Mouse (Mus musculus) liver, embryonic 11.5 days (tissue): ENCODE measurements around the gene Nlrp1b. TPM values are rescaled to one million over a fixed set of nuclear protein-coding genes. Genes with fewer than 3 reads are reported as not detected.

Source experiments
- ATAC-seq: fragments of 200-750 bp; cut with Nextera tagmentation; replicated peaks from 2 replicates; pipeline ENCODE4 v1.8.0; 2017; ENCODE audit warnings: moderate number of reproducible peaks, mild to moderate bottlenecking, moderate TSS enrichment, moderate library complexity; ENCODE audit not compliant: low FRiP score
- DNase-seq: peaks from one replicate; pipeline ENCODE4 v3.0.0-alpha.2; 2017; ENCODE audit warnings: low spot score
- H3K27ac ChIP-seq: fragments of 300-500 bp; sonication (generic); 2 replicates; pipeline ENCODE4 v1.5.1; 2014; ENCODE audit warnings: mild to moderate bottlenecking, low read depth, low read length, control low read depth
- H3K27me3 ChIP-seq: fragments of 300-500 bp; sonication (generic); replicated peaks from 2 replicates; pipeline ENCODE4 v1.6.1; 2014; ENCODE audit warnings: low read length, mixed read lengths; ENCODE audit not compliant: control insufficient read depth, insufficient read depth
- H3K36me3 ChIP-seq: fragments of 300-500 bp; sonication (generic); 2 replicates; pipeline ENCODE4 v1.6.1; 2014; ENCODE audit warnings: mild to moderate bottlenecking, low read length, moderate library complexity, mixed read lengths; ENCODE audit not compliant: control insufficient read depth, insufficient read depth
- H3K4me1 ChIP-seq: fragments of 300-500 bp; sonication (generic); replicated peaks from 2 replicates; pipeline ENCODE4 v1.6.1; 2014; ENCODE audit warnings: low read length, mixed read lengths; ENCODE audit not compliant: control insufficient read depth, insufficient read depth
- H3K4me2 ChIP-seq: fragments of 300-500 bp; sonication (generic); 2 replicates; pipeline ENCODE4 v1.6.1; 2014; ENCODE audit warnings: mild to moderate bottlenecking, control low read depth, moderate library complexity
- H3K4me3 ChIP-seq: fragments of 300-500 bp; sonication (generic); 2 replicates; pipeline ENCODE4 v1.5.1; 2014; ENCODE audit warnings: low read depth, low read length, control low read depth
- H3K9ac ChIP-seq: fragments of 300-500 bp; sonication (generic); 2 replicates; pipeline ENCODE4 v1.6.1; 2014; ENCODE audit warnings: low read depth, low read length, control low read depth
- H3K9me3 ChIP-seq: fragments of 300-500 bp; sonication (generic); 2 replicates; pipeline ENCODE4 v1.6.1; 2016; ENCODE audit warnings: low read length, inconsistent platforms, mixed read lengths; ENCODE audit not compliant: control insufficient read depth
- WGBS: fragments of 180-500 bp; shearing (Covaris S2); extraction: QIAGEN DNeasy Blood & Tissue Kit; methylation state at CpG from one replicate; pipeline ENCODE4 v1.1.7; 2014; 5-methylcytosine and 5-hydroxymethylcytosine counted together
- polyA plus RNA-seq: library from polyadenylated mRNA; unstranded; fragments of >200 nt; fragmentation: Nextera tagmentation; extraction: Ambion mirVana; gene quantifications from 2 replicates; pipeline ENCODE4 v1.2.1, GENCODE M21; 2014

The Nlrp1b gene
- polyA plus RNA-seq, 1 experiment from 2014 or later, result 0.04 TPM

- no peak for ATAC-seq
- Histone ChIP-seq H3K27ac (no peak overlapping the region), H3K9ac (no peak overlapping the region), H3K4me3 (no peak overlapping the region), H3K4me2 (no peak overlapping the region), H3K9me3 (no peaks in the 10 kb centered on the region), H3K4me1 (no peaks in the 10 kb centered on the region), H3K27me3 (no peaks in the 10 kb centered on the region), H3K36me3 (no peaks in the 10 kb centered on the region)
- no peak for DNase-seq
- WGBS, result 74% methylated on average over 1 of the region's 1 CpGs
Observed at GRCm38 (mm10) chr11:71155272-71155671, 75.3 kb downstream of the Nlrp1b start.

- H3K36me3 ChIP-seq, result no peaks in the 10 kb centered on the region
- no peak for DNase-seq
- 51% methylated on average over 3 of the region's 3 CpGs for WGBS
- H3K27ac ChIP-seq, result no peak within 1 kb of the TSS
- ATAC-seq, result no peak
- no peak within 1 kb of the TSS for H3K9ac ChIP-seq
- no peaks in the 10 kb centered on the region for H3K9me3 ChIP-seq
- no peak within 1 kb of the TSS for H3K4me2 ChIP-seq
- H3K4me3 ChIP-seq, result no peak within 1 kb of the TSS
- H3K27me3 ChIP-seq, result no peaks in the 10 kb centered on the region
- H3K4me1 ChIP-seq, result no peaks in the 10 kb centered on the region
Observed at GRCm38 (mm10) chr11:71144661-71145060, 85.9 kb downstream of the Nlrp1b start, which contains the start of gene Nlrp1a. TSS of gene Nlrp1a (minus strand) at chr11:71144704.

GRCm38 (mm10) chr11:71142031-71142430, 88.5 kb downstream of the Nlrp1b start:
- H3K27me3 ChIP-seq, result no peaks in the 10 kb centered on the region
- no peak overlapping the region for H3K9ac ChIP-seq
- 77% methylated on average over 1 of the region's 1 CpGs for WGBS
- no peaks in the 10 kb centered on the region for H3K9me3 ChIP-seq
- H3K4me2 ChIP-seq, result no peak overlapping the region
- no peaks in the 10 kb centered on the region for H3K36me3 ChIP-seq
- no peak overlapping the region for H3K27ac ChIP-seq
- DNase-seq (no peak), ATAC-seq (no peak)
- no peak overlapping the region for H3K4me3 ChIP-seq
- no peaks in the 10 kb centered on the region for H3K4me1 ChIP-seq

- no peaks in the 10 kb centered on the region for H3K27me3 ChIP-seq
- no peaks in the 10 kb centered on the region for H3K9me3 ChIP-seq
- WGBS, result 67% methylated on average over 2 of the region's 2 CpGs
- no peak for ATAC-seq
- no peaks in the 10 kb centered on the region for H3K4me1 ChIP-seq
- no peak overlapping the region for H3K4me3 ChIP-seq
- no peak overlapping the region for H3K27ac ChIP-seq
- no peak for DNase-seq
- H3K4me2 ChIP-seq, result no peak overlapping the region
- no peaks in the 10 kb centered on the region for H3K36me3 ChIP-seq
- no peak overlapping the region for H3K9ac ChIP-seq
Observed at GRCm38 (mm10) chr11:71107128-71107527, 123.4 kb downstream of the Nlrp1b start.

GRCm38 (mm10) chr11:71106261-71107021, 124.1 kb downstream of the Nlrp1b start:
- no peak overlapping the region for H3K4me2 ChIP-seq
- H3K36me3 ChIP-seq, result no peaks in the 10 kb centered on the region
- H3K9me3 ChIP-seq, result no peaks in the 10 kb centered on the region
- no peak for DNase-seq
- H3K4me3 ChIP-seq, result no peak overlapping the region
- H3K27me3 ChIP-seq, result no peaks in the 10 kb centered on the region
- ATAC-seq, result no peak
- H3K27ac ChIP-seq, result no peak overlapping the region
- no peaks in the 10 kb centered on the region for H3K4me1 ChIP-seq
- no peak overlapping the region for H3K9ac ChIP-seq

DNA sequence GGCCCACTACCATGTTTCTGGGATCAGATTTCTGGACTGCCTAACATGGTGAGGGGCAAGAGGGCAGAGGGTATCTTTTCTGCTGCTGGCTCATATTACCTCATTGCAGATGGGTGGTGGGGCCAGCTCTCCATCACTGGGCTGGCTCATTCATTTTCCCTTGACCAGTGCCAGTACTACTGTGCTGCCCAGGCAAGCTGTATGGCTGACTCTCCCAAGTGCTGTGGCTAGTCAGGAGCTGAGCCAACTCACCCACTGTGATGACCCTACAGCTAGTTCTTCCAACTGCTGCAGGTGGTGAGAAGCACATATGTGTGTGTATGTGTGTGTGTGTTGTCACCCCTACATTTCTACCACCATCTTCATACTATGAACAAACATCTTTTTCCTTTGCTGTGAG, 126.6 kb downstream of the Nlrp1b start:
- Histone ChIP-seq H3K4me1 (no peaks in the 10 kb centered on the region), H3K27ac (no peak overlapping the region), H3K9me3 (no peaks in the 10 kb centered on the region), H3K4me3 (no peak overlapping the region), H3K4me2 (no peak overlapping the region), H3K27me3 (no peaks in the 10 kb centered on the region), H3K9ac (no peak overlapping the region), H3K36me3 (no peaks in the 10 kb centered on the region)
- ATAC-seq (no peak), DNase-seq (no peak)

Other genes with a start within 250 kb of the Nlrp1b start
- gene C1qbp, start 247.7 kb downstream of the Nlrp1b start, polyA plus RNA-seq, result 568 and 569 TPM in 2 replicates
- gene Dhx33, start 226.3 kb downstream of the Nlrp1b start, polyA plus RNA-seq, result 24.2 and 26.6 TPM in 2 replicates
- 31.3 and 31.9 TPM in 2 replicates for gene Mis12, start 211.1 kb downstream of the Nlrp1b start, polyA plus RNA-seq
- gene Derl2, start 210.9 kb downstream of the Nlrp1b start, polyA plus RNA-seq, result 49.5 and 51.6 TPM in 2 replicates
- gene 6330403K07Rik, start 197.2 kb downstream of the Nlrp1b start, polyA plus RNA-seq, result 16.3 and 20.6 TPM in 2 replicates
- gene Nlrp1a, start 86.0 kb downstream of the Nlrp1b start, polyA plus RNA-seq, result 0.09 and 0.27 TPM in 2 replicates